In the genomic region with DNA sequence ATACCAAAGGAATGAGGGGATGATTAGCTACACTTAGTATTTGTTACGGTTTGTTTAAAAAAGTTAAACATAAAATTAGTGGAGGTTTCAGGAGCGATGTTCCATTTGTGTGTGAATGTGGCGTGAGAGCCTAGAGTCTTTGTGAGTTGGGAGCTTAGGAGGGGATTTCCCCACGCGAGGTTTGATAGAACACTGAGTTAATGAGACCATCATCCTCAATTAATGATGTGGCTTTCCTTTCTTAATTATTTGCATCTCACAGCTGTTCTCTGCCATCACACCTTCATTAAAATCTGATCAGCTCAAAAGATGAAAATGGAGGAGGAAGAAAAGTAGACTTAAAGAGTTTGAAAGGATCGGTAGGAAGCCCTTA, we compare ENCODE assay signal across 25 mouse cellular contexts.
DNase-seq lines count a peak whose midpoint lies in the region; ATAC-seq and TF ChIP-seq lines count a peak whose summit lies in the region.
"Had no signal": no experiment of that assay in that cellular context is flagged by ENCODE, and none has a peak within 500 bp of the region (broad histone marks: within the 10 kb centered on the region; RNA-seq: fewer than 3 reads in every experiment).

No protein-coding gene starts in this region.

- H3K4me1 ChIP-seq in neural tube, embryonic 15.5 days, result 0 out of 2 replicates have a peak, but pooled peaks cover 11% of the 10 kb centered on the region
- H3K4me1 ChIP-seq in forebrain, embryonic 12.5 days, result peaks cover 7% of the 10 kb centered on the region; the same call in 1 of the 2 replicates
- H3K4me1 ChIP-seq in forebrain, embryonic 14.5 days (ENCODE audit: control insufficient read depth, insufficient read depth, low read length), result 0 out of 2 replicates have a peak, but pooled peaks cover 3% of the 10 kb centered on the region
- no peaks in the 10 kb centered on the region; the same call in 1 of the 2 replicates for H3K4me1 ChIP-seq in forebrain, postnatal 0 days (ENCODE audit: insufficient read depth)
- H3K4me1 ChIP-seq in lung, adult 2 months (ENCODE audit: control insufficient read depth, insufficient read depth, low read length), result no peaks in the 10 kb centered on the region
- H3K4me1 ChIP-seq: embryonic facial prominence, embryonic 12.5 days; embryonic facial prominence, embryonic 15.5 days; heart, embryonic 10.5 days; heart, embryonic 13.5 days; hindbrain, embryonic 12.5 days had no signal

- H3K36me3 ChIP-seq in neural tube, embryonic 15.5 days, result no peaks in the 10 kb centered on the region
- H3K36me3 ChIP-seq in forebrain, embryonic 12.5 days (replicated peaks), result no peaks in the 10 kb centered on the region
- no peaks in the 10 kb centered on the region for H3K36me3 ChIP-seq in forebrain, embryonic 14.5 days (ENCODE audit: control insufficient read depth, insufficient read depth, low read length)
- H3K36me3 ChIP-seq in forebrain, postnatal 0 days (ENCODE audit: insufficient read depth), result no peaks in the 10 kb centered on the region
- H3K36me3 ChIP-seq: embryonic facial prominence, embryonic 12.5 days; embryonic facial prominence, embryonic 15.5 days; heart, embryonic 10.5 days; heart, embryonic 13.5 days; hindbrain, embryonic 12.5 days; hindbrain, embryonic 15.5 days had no signal

- no peaks in the 10 kb centered on the region for H3K9me3 ChIP-seq in neural tube, embryonic 15.5 days (replicated peaks)
- H3K9me3 ChIP-seq in forebrain, embryonic 12.5 days, result no peaks in the 10 kb centered on the region
- no peaks in the 10 kb centered on the region for H3K9me3 ChIP-seq in forebrain, embryonic 14.5 days (replicated peaks; ENCODE audit: control insufficient read depth, low read length)
- H3K9me3 ChIP-seq in forebrain, postnatal 0 days (ENCODE audit: low read length), result no peaks in the 10 kb centered on the region
- H3K9me3 ChIP-seq: embryonic facial prominence, embryonic 12.5 days; embryonic facial prominence, embryonic 15.5 days; heart, embryonic 10.5 days; heart, embryonic 13.5 days; hindbrain, embryonic 12.5 days; hindbrain, embryonic 15.5 days had no signal

- no peak overlapping the region for H3K9ac ChIP-seq in neural tube, embryonic 15.5 days (replicated peaks)
- no peak overlapping the region for H3K9ac ChIP-seq in forebrain, embryonic 12.5 days
- no peak overlapping the region for H3K9ac ChIP-seq in forebrain, embryonic 14.5 days (ENCODE audit: low read length)
- H3K9ac ChIP-seq in forebrain, postnatal 0 days, result no peak overlapping the region
- H3K9ac ChIP-seq: embryonic facial prominence, embryonic 12.5 days; embryonic facial prominence, embryonic 15.5 days; heart, embryonic 13.5 days; hindbrain, embryonic 12.5 days; hindbrain, embryonic 15.5 days had no signal

- DNase-seq in neural tube, embryonic 10.5 days (ENCODE audit: extremely low spot score, low spot score), result no peak
- peak; percentile 39 for DNase-seq in forebrain, embryonic 14.5 days (ENCODE audit: low spot score)
- no peak for DNase-seq in forebrain, postnatal 0 days
- no peak for DNase-seq in right cerebral cortex, postnatal 4 days
- no peak for DNase-seq in lung, adult 2 months
- DNase-seq: adrenal gland, adult 8-10 months; adrenal gland, postnatal 36 days; cerebellum, adult 11 months; cerebellum, adult 2 months; cerebellum, adult 9-11 months; cerebellum, postnatal 25 days; gastrocnemius, postnatal 10 days; gastrocnemius, postnatal 36 days; heart, adult 2 months had no signal

- TF ChIP-seq POLR2A in lung, adult 2 months (IDR thresholded peaks at IDR 0.05; ENCODE audit: borderline replicate concordance, extremely low read depth, low read depth, low read length), result no peak

- H3K4me2 ChIP-seq in neural tube, embryonic 15.5 days, result peak overlapping the region; percentile 24; the same call in 1 of the 2 replicates
- H3K4me2 ChIP-seq in forebrain, embryonic 12.5 days, result no peak overlapping the region
- H3K4me2 ChIP-seq in forebrain, embryonic 14.5 days (ENCODE audit: low read length), result peak overlapping the region; percentile 2; the same call in 1 of the 2 replicates
- H3K4me2 ChIP-seq in forebrain, postnatal 0 days (ENCODE audit: low read depth), result peak overlapping the region; percentile 29; the same call in 1 of the 2 replicates
- H3K4me2 ChIP-seq: embryonic facial prominence, embryonic 12.5 days; embryonic facial prominence, embryonic 15.5 days; heart, embryonic 13.5 days; hindbrain, embryonic 12.5 days; hindbrain, embryonic 15.5 days had no signal

- ATAC-seq in neural tube, embryonic 15.5 days (ENCODE audit: low FRiP score), result no peak
- peak; percentile 74; the same call in 1 of the 2 replicates for ATAC-seq in forebrain, embryonic 12.5 days (ENCODE audit: low FRiP score)
- peak; percentile 57; the same call in 1 of the 2 replicates for ATAC-seq in forebrain, embryonic 14.5 days
- ATAC-seq in forebrain, postnatal 0 days, result no peak
- ATAC-seq: activated CD4-positive, CD25-positive, alpha-beta regulatory T cell, adult 4 months; CD4-positive, CD25-positive, alpha-beta regulatory T cell, adult 4 months; intestine, postnatal 0 days had no signal

- H3K4me3 ChIP-seq in neural tube, embryonic 15.5 days (replicated peaks), result no peak overlapping the region
- no peak overlapping the region for H3K4me3 ChIP-seq in forebrain, embryonic 12.5 days (replicated peaks)
- H3K4me3 ChIP-seq in forebrain, embryonic 14.5 days (ENCODE audit: low read depth, low read length), result no peak overlapping the region
- H3K4me3 ChIP-seq in forebrain, postnatal 0 days (ENCODE audit: low read depth, low read length), result no peak overlapping the region
- no peak overlapping the region for H3K4me3 ChIP-seq in lung, adult 2 months (replicated peaks; ENCODE audit: extremely low read depth, low read depth, low read length)
- H3K4me3 ChIP-seq: embryonic facial prominence, embryonic 12.5 days; embryonic facial prominence, embryonic 15.5 days; heart, adult 2 months; heart, embryonic 10.5 days; heart, embryonic 13.5 days; hindbrain, embryonic 12.5 days; hindbrain, embryonic 15.5 days had no signal

- WGBS in neural tube, embryonic 15.5 days, result 49% methylated on average over 6 of the region's 6 CpGs
- WGBS in forebrain, embryonic 12.5 days, result 32% methylated on average over 6 of the region's 6 CpGs
- 6% methylated on average over 6 of the region's 6 CpGs for WGBS in forebrain, embryonic 14.5 days
- WGBS in forebrain, postnatal 0 days, result 21% methylated on average over 6 of the region's 6 CpGs
- 85% methylated on average over 6 of the region's 6 CpGs for WGBS in lung, adult 2 months

- H3K27me3 ChIP-seq in neural tube, embryonic 15.5 days (replicated peaks), result no peaks in the 10 kb centered on the region
- H3K27me3 ChIP-seq in forebrain, embryonic 12.5 days, result peaks cover 11% of the 10 kb centered on the region; the same call in 1 of the 2 replicates
- no peaks in the 10 kb centered on the region for H3K27me3 ChIP-seq in forebrain, embryonic 14.5 days (replicated peaks; ENCODE audit: control insufficient read depth, insufficient read depth, low read length)
- H3K27me3 ChIP-seq in forebrain, postnatal 0 days (ENCODE audit: insufficient read depth, low read length), result peaks cover 5% of the 10 kb centered on the region
- H3K27me3 ChIP-seq: embryonic facial prominence, embryonic 12.5 days; embryonic facial prominence, embryonic 15.5 days; heart, embryonic 13.5 days; hindbrain, embryonic 12.5 days; hindbrain, embryonic 15.5 days had no signal

- TF ChIP-seq CTCF in forebrain, postnatal 0 days (IDR thresholded peaks at IDR 0.05; ENCODE audit: low read depth), result no peak
- no peak for TF ChIP-seq CTCF in lung, adult 2 months (IDR thresholded peaks at IDR 0.05; ENCODE audit: insufficient read depth, low read length)

- H3K27ac ChIP-seq in neural tube, embryonic 15.5 days (replicated peaks), result no peak overlapping the region
- H3K27ac ChIP-seq in forebrain, embryonic 12.5 days, result no peak overlapping the region
- no peak overlapping the region for H3K27ac ChIP-seq in forebrain, embryonic 14.5 days (ENCODE audit: low read depth, low read length)
- no peak overlapping the region for H3K27ac ChIP-seq in forebrain, postnatal 0 days (ENCODE audit: low read depth, low read length)
- H3K27ac ChIP-seq: embryonic facial prominence, embryonic 12.5 days; embryonic facial prominence, embryonic 15.5 days; heart, adult 2 months; heart, embryonic 10.5 days; heart, embryonic 13.5 days; hindbrain, embryonic 12.5 days; hindbrain, embryonic 15.5 days had no signal

Comparison
In these comparisons a context has a peak if more than half of its experiments do, and no peak if none do; other contexts are left out.
1. ATAC-seq: peak in forebrain, embryonic 12.5 days (single experiment) and forebrain, embryonic 14.5 days (single experiment); none in neural tube, embryonic 15.5 days (single experiment) and forebrain, postnatal 0 days (single experiment).